8 mouse cellular contexts compared by ENCODE assay signal in genomic region chr5:136907991-136908857, GRCm38 (mm10). TPM values are rescaled to one million over a fixed set of nuclear protein-coding genes. Genes with fewer than 3 reads are reported as not detected.
A peak's percentile ranks its signal among the peaks of the same experiment; 100 is the strongest.
DNase-seq lines count a peak whose midpoint lies in the region; ATAC-seq lines count a peak whose summit lies in the region.

Gene Ift22 (plus strand): TSS chr5:136908150.

- peak; percentile 76 for DNase-seq in WW6 (ENCODE audit: low read depth, low spot score)
- peak; percentile 93 to 95 for DNase-seq in cerebellum, postnatal 4 days (ENCODE audit: low spot score in 2 of 2)
- peak; percentile 92 for DNase-seq in gastrocnemius, postnatal 14 days
- peak; percentile 95 to 96 for DNase-seq in left cerebral cortex, postnatal 10 days (ENCODE audit: extremely low spot score in 1 of 2, low spot score in 2 of 2)
- DNase-seq in right cerebral cortex, postnatal 25 days, result peak; percentile 93
- peak; percentile 85 to 94 for DNase-seq in urinary bladder, postnatal 4 days (ENCODE audit: low spot score in 2 of 2)

- intact Hi-C loops in gastrocnemius, postnatal 14 days (cut with DNase I; ENCODE audit: low total_unique reads), result no loop called here
- intact Hi-C loops in left cerebral cortex, postnatal 10 days (cut with DNase I), result no loop called here

- peak; percentile 97 for ATAC-seq in inflammation-experienced regulatory T-cells, adult 6 months
- peak; percentile 93 for ATAC-seq in megakaryocyte-erythroid progenitor cell, adult 5-6 weeks (replicated peaks; ENCODE audit: low FRiP score, low TSS enrichment, poor library complexity, severe bottlenecking)

RNA-seq across cellular contexts. Expression of gene Ift22, which starts in this region (rescaled TPM):
- total RNA-seq in gastrocnemius, postnatal 14 days (2021), result 1 to 10 TPM; 5.4 to 6.2 TPM
- polyA plus RNA-seq in inflammation-experienced regulatory T-cells, adult 6 months (2017; shearing (Covaris generic)), result 10 to 100 TPM in 2 of 3 experiments, 1 to 10 TPM in 1; 8.0 to 13.1 (median 11.1) TPM
- total RNA-seq in left cerebral cortex, postnatal 10 days (2021), result 10 to 100 TPM; 88.2 to 88.9 TPM
- total RNA-seq in megakaryocyte-erythroid progenitor cell, adult 5-6 weeks (2014; fragmentation: Nextera tagmentation), result 12.1 and 17.4 TPM in 2 replicates
- total RNA-seq in megakaryocyte-erythroid progenitor cell, adult 5-6 weeks (2017), result 1.5 and 5.4 TPM in 2 replicates

Comparison
In these comparisons a context has a peak if more than half of its experiments do, and no peak if none do; other contexts are left out.
1. Peak in every context shown above with its lines: DNase-seq and ATAC-seq.
2. RNA of gene Ift22 (total RNA-seq): 88.2 to 88.9 TPM in left cerebral cortex, postnatal 10 days; 1.5 to 17.4 TPM in megakaryocyte-erythroid progenitor cell, adult 5-6 weeks and 5.4 to 6.2 TPM in gastrocnemius, postnatal 14 days; every median in the first group is over 4 times any median in the second.